Mouse (Mus musculus): ENCODE data around the gene Ndfip2. TPM values are rescaled to one million over a fixed set of nuclear protein-coding genes. Genes with fewer than 3 reads are reported as not detected.

Gene Ndfip2
- polyA plus RNA-seq, 1 experiment from 2014 or later: 77.5 TPM

- no peak for DNase-seq (ENCODE audit: low spot score)
- no peak for ATAC-seq (ENCODE audit: insufficient read depth, low FRiP score, low TSS enrichment)
- H3K9ac ChIP-seq (ENCODE audit: low read length): no peak overlapping the region
- 0 out of 2 replicates have a peak, but pooled peaks cover 3% of the 10 kb centered on the region for H3K9me3 ChIP-seq (ENCODE audit: control insufficient read depth, low read length)
- no peaks in the 10 kb centered on the region for H3K4me1 ChIP-seq (ENCODE audit: control insufficient read depth, insufficient read depth, low read length)
- 80% methylated on average over 3 of the region's 3 CpGs for WGBS
- H3K27me3 ChIP-seq (ENCODE audit: control insufficient read depth, insufficient read depth, low read length): no peaks in the 10 kb centered on the region
- H3K4me3 ChIP-seq (ENCODE audit: low read depth, low read length): no peak overlapping the region
- H3K36me3 ChIP-seq (ENCODE audit: control insufficient read depth, insufficient read depth, low read length): no peaks in the 10 kb centered on the region
- no peak overlapping the region for H3K4me2 ChIP-seq (ENCODE audit: low read depth)
- no peak overlapping the region for H3K27ac ChIP-seq (ENCODE audit: low read depth, low read length)
Measured at GRCm38 (mm10) chr14:105321712-105322111, 63.3 kb downstream of the Ndfip2 start.

GRCm38 (mm10) chr14:105322829-105323228, 64.5 kb downstream of the Ndfip2 start:
- H3K36me3 ChIP-seq (ENCODE audit: control insufficient read depth, insufficient read depth, low read length): no peaks in the 10 kb centered on the region
- H3K4me2 ChIP-seq (ENCODE audit: low read depth): no peak overlapping the region
- no peak overlapping the region for H3K4me3 ChIP-seq (ENCODE audit: low read depth, low read length)
- H3K27me3 ChIP-seq (ENCODE audit: control insufficient read depth, insufficient read depth, low read length): no peaks in the 10 kb centered on the region
- H3K27ac ChIP-seq (ENCODE audit: low read depth, low read length): no peak overlapping the region
- WGBS: 72% methylated on average over 5 of the region's 5 CpGs
- H3K4me1 ChIP-seq (ENCODE audit: control insufficient read depth, insufficient read depth, low read length): no peaks in the 10 kb centered on the region
- H3K9ac ChIP-seq (ENCODE audit: low read length): no peak overlapping the region
- 0 out of 2 replicates have a peak, but pooled peaks cover 3% of the 10 kb centered on the region for H3K9me3 ChIP-seq (ENCODE audit: control insufficient read depth, low read length)
- DNase-seq (ENCODE audit: low spot score): no peak
- no peak for ATAC-seq (ENCODE audit: insufficient read depth, low FRiP score, low TSS enrichment)

GRCm38 (mm10) chr14:105323448-105323847, 65.1 kb downstream of the Ndfip2 start:
- ATAC-seq (ENCODE audit: insufficient read depth, low FRiP score, low TSS enrichment) (no peak), DNase-seq (ENCODE audit: low spot score) (no peak)
- no peaks in the 10 kb centered on the region for H3K36me3 ChIP-seq (ENCODE audit: control insufficient read depth, insufficient read depth, low read length)
- H3K4me1 ChIP-seq (ENCODE audit: control insufficient read depth, insufficient read depth, low read length): 0 out of 2 replicates have a peak, but pooled peaks cover 1% of the 10 kb centered on the region
- 76% methylated on average over 9 of the region's 9 CpGs for WGBS
- no peak overlapping the region for H3K4me3 ChIP-seq (ENCODE audit: low read depth, low read length)
- H3K9ac ChIP-seq (ENCODE audit: low read length): no peak overlapping the region
- no peaks in the 10 kb centered on the region for H3K27me3 ChIP-seq (ENCODE audit: control insufficient read depth, insufficient read depth, low read length)
- H3K27ac ChIP-seq (ENCODE audit: low read depth, low read length): no peak overlapping the region
- no peak overlapping the region for H3K4me2 ChIP-seq (ENCODE audit: low read depth)
- 0 out of 2 replicates have a peak, but pooled peaks cover 3% of the 10 kb centered on the region for H3K9me3 ChIP-seq (ENCODE audit: control insufficient read depth, low read length)

DNA sequence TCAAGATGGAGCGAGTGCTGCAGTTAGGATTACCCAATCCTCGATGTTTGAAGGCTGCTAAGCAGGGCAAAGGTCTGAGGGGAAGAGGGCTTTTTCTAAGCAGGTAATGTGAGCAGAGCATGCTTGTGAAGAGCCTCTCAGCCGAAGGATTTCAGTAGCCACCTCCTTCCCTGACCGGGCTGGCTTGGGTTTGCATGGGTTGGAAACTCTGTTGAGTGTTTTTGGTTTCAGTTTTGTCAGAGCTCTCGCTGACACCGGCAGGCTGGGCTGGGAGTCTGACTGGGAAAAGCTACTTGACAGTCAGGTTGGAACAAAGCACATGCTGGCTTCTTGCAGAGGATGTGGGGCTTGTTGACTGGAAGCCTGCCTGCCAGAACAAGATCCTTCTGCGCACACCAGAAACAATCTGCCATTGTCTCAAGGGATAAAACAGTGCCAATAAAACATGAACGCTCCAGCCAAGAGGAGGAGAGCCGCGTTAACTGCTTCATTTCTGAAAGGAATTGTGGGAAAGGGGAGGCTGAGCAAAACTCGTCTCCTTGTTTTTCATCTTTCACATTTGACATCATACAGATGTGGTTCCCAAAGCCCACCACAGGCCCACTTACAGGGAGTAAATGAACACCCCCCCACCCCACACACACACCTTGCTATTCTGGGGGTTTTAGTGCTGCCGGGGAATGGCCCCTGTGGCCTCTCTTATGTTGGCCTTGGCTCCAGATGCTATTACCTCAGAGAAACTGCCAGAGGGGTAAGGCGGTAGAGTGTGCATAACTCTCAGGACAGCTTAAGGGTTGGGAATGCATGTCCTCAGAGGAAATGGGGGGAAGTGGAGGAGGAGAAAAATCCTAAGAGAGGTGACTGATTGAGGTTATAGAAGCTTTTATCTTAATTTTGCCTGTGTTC, 70.3 kb downstream of the Ndfip2 start:
- Histone ChIP-seq H3K27ac (ENCODE audit: low read depth, low read length) (0 out of 2 replicates have a peak overlapping the region, but pooled peaks have one; percentile 49), H3K36me3 (ENCODE audit: control insufficient read depth, insufficient read depth, low read length) (no peaks in the 10 kb centered on the region), H3K4me2 (ENCODE audit: low read depth) (peak overlapping the region; percentile 35), H3K27me3 (ENCODE audit: control insufficient read depth, insufficient read depth, low read length) (no peaks in the 10 kb centered on the region), H3K4me3 (ENCODE audit: low read depth, low read length) (no peak overlapping the region), H3K9ac (ENCODE audit: low read length) (peak overlapping the region; percentile 22), H3K9me3 (ENCODE audit: control insufficient read depth, low read length) (0 out of 2 replicates have a peak, but pooled peaks cover 3% of the 10 kb centered on the region), H3K4me1 (ENCODE audit: control insufficient read depth, insufficient read depth, low read length) (0 out of 2 replicates have a peak, but pooled peaks cover 5% of the 10 kb centered on the region)
- DNase-seq (ENCODE audit: low spot score) (peak; percentile 28), ATAC-seq (ENCODE audit: insufficient read depth, low FRiP score, low TSS enrichment) (peak; percentile 28; the same call in 1 of the 2 replicates)
- 34% methylated on average over 13 of the region's 13 CpGs for WGBS

DNA sequence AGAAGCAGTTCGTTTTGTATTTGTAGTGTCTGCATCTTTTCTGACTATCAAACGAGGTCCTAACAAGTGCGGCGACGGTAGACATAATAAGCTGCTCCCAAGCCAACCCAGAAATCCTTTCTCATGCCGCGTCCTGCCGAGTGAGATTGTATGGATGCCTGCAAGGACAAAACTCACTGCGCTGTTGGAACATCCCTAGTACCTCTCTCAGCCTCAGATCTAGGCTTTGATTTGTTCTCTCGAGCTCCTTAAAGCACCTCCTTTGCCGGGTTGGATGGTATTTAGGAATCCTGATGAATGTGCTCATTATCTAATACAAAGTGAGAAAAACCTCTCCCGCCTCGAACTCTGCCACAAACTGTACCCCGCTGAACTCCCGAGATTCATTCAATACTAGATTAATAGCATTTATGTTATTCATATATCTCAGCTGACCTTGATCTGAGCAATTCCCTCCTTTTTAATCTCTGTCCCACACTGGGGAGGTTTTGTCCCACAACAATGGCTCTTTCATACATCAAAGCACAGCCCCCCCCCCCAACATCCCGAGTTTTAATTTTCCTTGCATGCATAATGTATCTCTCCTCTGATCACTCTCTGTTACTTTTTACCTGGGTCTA, 75.2 kb downstream of the Ndfip2 start:
- WGBS: 64% methylated on average over 16 of the region's 16 CpGs
- Histone ChIP-seq H3K4me1 (ENCODE audit: control insufficient read depth, insufficient read depth, low read length) (0 out of 2 replicates have a peak, but pooled peaks cover 2% of the 10 kb centered on the region), H3K36me3 (ENCODE audit: control insufficient read depth, insufficient read depth, low read length) (no peaks in the 10 kb centered on the region), H3K4me3 (ENCODE audit: low read depth, low read length) (no peak overlapping the region), H3K27ac (ENCODE audit: low read depth, low read length) (no peak overlapping the region), H3K27me3 (ENCODE audit: control insufficient read depth, insufficient read depth, low read length) (no peaks in the 10 kb centered on the region), H3K9ac (ENCODE audit: low read length) (no peak overlapping the region), H3K4me2 (ENCODE audit: low read depth) (peak overlapping the region; percentile 14), H3K9me3 (ENCODE audit: control insufficient read depth, low read length) (no peaks in the 10 kb centered on the region)
- ATAC-seq (ENCODE audit: insufficient read depth, low FRiP score, low TSS enrichment) (peak; percentile 38), DNase-seq (ENCODE audit: low spot score) (peak; percentile 34)

DNA sequence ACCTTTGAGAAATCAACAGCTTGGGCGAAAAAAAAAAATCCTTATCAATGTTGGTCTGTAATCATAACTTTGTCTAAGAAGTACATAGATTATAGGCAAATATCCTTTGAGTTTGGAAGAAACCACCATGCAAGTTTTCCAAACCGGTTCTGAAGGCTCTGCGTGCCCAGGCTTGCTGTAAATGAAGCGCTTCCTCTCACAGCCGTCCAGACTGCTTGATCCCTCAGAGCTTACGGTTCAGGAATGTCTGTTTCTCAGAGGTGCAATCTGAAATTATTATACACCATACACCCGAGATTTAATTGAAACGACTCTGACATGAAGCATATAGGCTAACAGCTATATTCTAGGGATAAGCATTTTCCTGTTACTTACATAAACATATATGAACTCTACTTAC, 83.4 kb downstream of the Ndfip2 start:
- no peak for DNase-seq (ENCODE audit: low spot score)
- WGBS: 83% methylated on average over 8 of the region's 8 CpGs

DNA sequence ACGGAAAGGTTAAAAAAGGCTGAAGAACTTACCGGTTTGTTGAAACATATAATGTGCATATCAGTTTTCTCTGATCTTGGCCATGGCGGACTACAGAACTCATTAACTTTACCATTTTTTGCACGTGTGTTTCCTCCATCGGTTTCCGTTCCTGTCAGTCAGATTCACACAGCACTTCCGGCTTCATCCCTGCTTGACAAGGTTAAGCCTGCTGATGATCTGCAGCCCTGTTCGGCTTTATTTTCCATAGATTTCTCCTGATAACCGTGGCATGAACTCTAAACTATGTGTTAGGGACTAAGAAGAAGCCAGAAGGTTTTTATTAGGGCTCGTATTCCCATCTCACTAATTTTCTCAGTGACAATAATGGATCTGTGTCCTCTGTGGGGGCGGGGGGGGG, 95.7 kb downstream of the Ndfip2 start:
- 75% methylated on average over 11 of the region's 11 CpGs for WGBS
- no peaks in the 10 kb centered on the region for H3K4me1 ChIP-seq (ENCODE audit: control insufficient read depth, insufficient read depth, low read length)
- H3K4me2 ChIP-seq (ENCODE audit: low read depth): no peak overlapping the region
- ATAC-seq (ENCODE audit: insufficient read depth, low FRiP score, low TSS enrichment) (no peak), DNase-seq (ENCODE audit: low spot score) (no peak)
- no peak overlapping the region for H3K27ac ChIP-seq (ENCODE audit: low read depth, low read length)
- H3K27me3 ChIP-seq (ENCODE audit: control insufficient read depth, insufficient read depth, low read length): no peaks in the 10 kb centered on the region
- no peaks in the 10 kb centered on the region for H3K9me3 ChIP-seq (ENCODE audit: control insufficient read depth, low read length)
- no peaks in the 10 kb centered on the region for H3K36me3 ChIP-seq (ENCODE audit: control insufficient read depth, insufficient read depth, low read length)
- no peak overlapping the region for H3K4me3 ChIP-seq (ENCODE audit: low read depth, low read length)
- no peak overlapping the region for H3K9ac ChIP-seq (ENCODE audit: low read length)

More for the DNA sequence above, 83.4 kb downstream of the Ndfip2 start:
- H3K9me3 ChIP-seq (ENCODE audit: control insufficient read depth, low read length): no peaks in the 10 kb centered on the region
- ATAC-seq (ENCODE audit: insufficient read depth, low FRiP score, low TSS enrichment): no peak
- H3K4me1 ChIP-seq (ENCODE audit: control insufficient read depth, insufficient read depth, low read length): no peaks in the 10 kb centered on the region
- no peaks in the 10 kb centered on the region for H3K36me3 ChIP-seq (ENCODE audit: control insufficient read depth, insufficient read depth, low read length)
- H3K4me2 ChIP-seq (ENCODE audit: low read depth): no peak overlapping the region
- no peaks in the 10 kb centered on the region for H3K27me3 ChIP-seq (ENCODE audit: control insufficient read depth, insufficient read depth, low read length)
- H3K4me3 ChIP-seq (ENCODE audit: low read depth, low read length): no peak overlapping the region
- no peak overlapping the region for H3K27ac ChIP-seq (ENCODE audit: low read depth, low read length)
- H3K9ac ChIP-seq (ENCODE audit: low read length): no peak overlapping the region
